Mouse (Mus musculus) kidney, embryonic 14.5 days (tissue): ENCODE data around the gene Thap3. TPM values are rescaled to one million over a fixed set of nuclear protein-coding genes. Genes with fewer than 3 reads are reported as not detected.

Experiments used
- ATAC-seq: fragments of 200-750 bp; cut with Nextera tagmentation; 2 replicates; pipeline ENCODE4 v1.8.0; 2017; ENCODE audit warnings: moderate number of reproducible peaks, mild to moderate bottlenecking, moderate TSS enrichment, moderate library complexity; ENCODE audit not compliant: low FRiP score, low TSS enrichment
- H3K27ac ChIP-seq: fragments of 300-500 bp; sonication (generic); 2 replicates; pipeline ENCODE4 v1.5.1; 2014; ENCODE audit warnings: low read depth, mild to moderate bottlenecking, low read length, moderate library complexity, mixed read lengths
- H3K27me3 ChIP-seq: fragments of 300-500 bp; sonication (generic); 2 replicates; pipeline ENCODE4 v1.6.1; 2014; ENCODE audit warnings: mild to moderate bottlenecking, low read length; ENCODE audit not compliant: control insufficient read depth, insufficient read depth
- H3K36me3 ChIP-seq: fragments of 300-500 bp; sonication (generic); 2 replicates; pipeline ENCODE4 v1.6.1; 2014; ENCODE audit warnings: low read length, mixed read lengths; ENCODE audit not compliant: control insufficient read depth, insufficient read depth
- H3K4me1 ChIP-seq: fragments of 300-500 bp; sonication (generic); 2 replicates; pipeline ENCODE4 v1.6.1; 2014; ENCODE audit warnings: low read length, mixed read lengths; ENCODE audit not compliant: control insufficient read depth, insufficient read depth
- H3K4me2 ChIP-seq: fragments of 300-500 bp; sonication (generic); replicated peaks from 2 replicates; pipeline ENCODE4 v1.6.1; 2014; ENCODE audit warnings: low read depth, mild to moderate bottlenecking, low read length
- H3K4me3 ChIP-seq: fragments of 300-500 bp; sonication (generic); 2 replicates; pipeline ENCODE4 v1.5.1; 2014; ENCODE audit warnings: mild to moderate bottlenecking, low read length
- H3K9ac ChIP-seq: fragments of 300-500 bp; sonication (generic); 2 replicates; pipeline ENCODE4 v1.6.1; 2014; ENCODE audit warnings: low read depth, mild to moderate bottlenecking, low read length, moderate library complexity
- H3K9me3 ChIP-seq: fragments of 300-500 bp; sonication (generic); 2 replicates; pipeline ENCODE4 v1.6.1; 2016; ENCODE audit warnings: low read length; ENCODE audit not compliant: control insufficient read depth
- WGBS: fragments of 180-500 bp; shearing (Covaris S2); extraction: QIAGEN DNeasy Blood & Tissue Kit; methylation state at CpG from one replicate; pipeline ENCODE4 v1.1.7; 2014; 5-methylcytosine and 5-hydroxymethylcytosine counted together
- polyA plus RNA-seq: library from polyadenylated mRNA; unstranded; fragments of >200 nt; fragmentation: Nextera tagmentation; extraction: Ambion mirVana; gene quantifications from 2 replicates; pipeline ENCODE4 v1.2.1, GENCODE M21; 2014

Gene Thap3
- polyA plus RNA-seq, 1 experiment from 2014 or later, result 29.2 TPM

DNA sequence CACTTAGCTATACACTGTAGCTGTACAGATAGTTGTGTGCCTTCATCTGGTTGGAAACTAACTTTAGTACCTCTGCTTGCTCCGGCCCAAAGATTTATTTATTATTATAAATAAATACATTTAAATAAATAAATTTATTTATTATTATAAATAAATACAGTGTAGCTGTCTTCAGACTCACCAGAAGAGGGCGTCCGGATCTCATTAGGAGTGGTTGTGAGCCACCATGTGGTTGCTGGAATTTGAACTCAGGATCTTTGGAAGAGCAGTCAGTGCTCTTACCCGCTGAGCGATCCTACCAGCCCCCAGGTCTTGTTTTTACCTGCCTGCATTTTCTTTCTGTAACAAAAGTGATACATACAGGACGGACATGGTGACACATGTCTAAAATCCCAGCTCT lies 17.3 kb upstream of the Thap3 start:
- H3K9me3 ChIP-seq, result no peaks in the 10 kb centered on the region
- ATAC-seq, result no peak
- no peaks in the 10 kb centered on the region for H3K36me3 ChIP-seq
- H3K27ac ChIP-seq, result no peak overlapping the region
- no peak overlapping the region for H3K9ac ChIP-seq
- H3K27me3 ChIP-seq, result no peaks in the 10 kb centered on the region
- no peak overlapping the region for H3K4me3 ChIP-seq
- peaks cover 26% of the 10 kb centered on the region for H3K4me1 ChIP-seq
- H3K4me2 ChIP-seq, result no peak overlapping the region
- 77% methylated on average over 6 of the region's 6 CpGs for WGBS

DNA sequence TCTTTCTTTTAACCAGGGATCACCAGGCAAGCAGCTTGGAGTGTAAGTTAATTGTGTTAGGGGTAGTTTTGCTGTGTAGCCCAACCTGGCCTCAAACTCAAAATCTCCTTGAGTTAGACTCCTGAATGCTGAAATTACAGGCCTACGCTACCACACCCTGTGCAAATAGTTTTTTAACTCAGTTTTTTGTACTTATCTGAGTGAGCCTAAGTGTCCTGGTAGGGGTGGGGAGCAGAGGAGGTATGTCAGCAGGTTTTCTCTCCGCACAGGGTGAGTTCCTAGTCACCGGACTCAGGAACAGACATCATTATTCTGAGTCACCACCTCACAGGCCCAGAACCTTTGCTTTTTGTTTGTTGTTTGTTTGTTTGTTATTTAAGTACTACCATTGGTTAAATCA lies 13.3 kb upstream of the Thap3 start:
- H3K27me3 ChIP-seq, result no peaks in the 10 kb centered on the region
- WGBS, result 99% methylated on average over 3 of the region's 3 CpGs
- no peaks in the 10 kb centered on the region for H3K36me3 ChIP-seq
- no peaks in the 10 kb centered on the region for H3K9me3 ChIP-seq
- H3K27ac ChIP-seq, result no peak overlapping the region
- no peak overlapping the region for H3K4me3 ChIP-seq
- H3K4me2 ChIP-seq, result no peak overlapping the region
- H3K9ac ChIP-seq, result no peak overlapping the region
- peaks cover 10% of the 10 kb centered on the region; the same call in 1 of the 2 replicates for H3K4me1 ChIP-seq
- ATAC-seq, result no peak

DNA sequence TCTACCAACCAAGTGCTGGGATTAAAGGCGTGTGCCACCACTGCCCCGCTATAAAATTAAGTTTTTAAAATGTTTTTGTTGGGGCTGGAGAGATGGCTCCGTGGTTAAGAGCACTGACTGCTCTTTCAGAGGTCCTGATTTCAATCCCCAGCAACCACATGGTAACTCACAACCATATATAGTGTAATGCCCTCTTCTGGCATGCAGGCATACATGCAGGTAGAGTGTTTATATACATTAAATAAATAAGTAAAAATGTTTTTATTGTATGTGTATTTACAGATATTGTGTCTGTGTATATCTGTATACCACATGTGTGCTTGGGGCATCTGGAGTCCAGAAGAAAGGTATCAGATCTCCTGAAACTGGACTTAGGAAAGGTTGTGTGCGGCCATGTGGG lies 12.5 kb upstream of the Thap3 start:
- ATAC-seq, result no peak
- Histone ChIP-seq H3K9ac (no peak overlapping the region), H3K4me2 (no peak overlapping the region), H3K4me3 (no peak overlapping the region), H3K36me3 (no peaks in the 10 kb centered on the region), H3K27ac (no peak overlapping the region), H3K9me3 (no peaks in the 10 kb centered on the region), H3K27me3 (no peaks in the 10 kb centered on the region), H3K4me1 (peaks cover 11% of the 10 kb centered on the region; the same call in 1 of the 2 replicates)
- WGBS, result 69% methylated on average over 4 of the region's 4 CpGs

DNA sequence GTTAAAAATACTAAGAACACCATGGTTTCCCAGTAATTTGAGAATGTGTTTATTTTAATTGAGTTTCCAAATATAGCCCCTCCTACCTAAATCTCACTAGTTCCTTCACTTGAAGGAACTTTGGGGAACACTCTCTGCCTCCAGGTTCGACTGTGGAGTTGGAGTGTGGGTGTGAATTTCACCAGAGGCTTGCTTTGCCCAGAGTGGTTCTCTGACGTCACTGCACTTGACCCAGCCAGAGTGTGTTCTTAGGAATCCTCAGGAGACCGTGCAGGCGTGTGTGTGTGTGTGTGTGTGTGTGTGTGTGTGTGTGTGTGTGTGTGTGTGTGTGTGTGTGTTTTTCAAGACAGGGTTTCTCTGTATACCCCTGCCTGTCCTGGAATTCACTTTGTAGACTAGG lies 12.1 kb upstream of the Thap3 start:
- Histone ChIP-seq H3K4me1 (peaks cover 11% of the 10 kb centered on the region; the same call in 1 of the 2 replicates), H3K4me3 (no peak overlapping the region), H3K9ac (no peak overlapping the region), H3K27ac (no peak overlapping the region), H3K27me3 (no peaks in the 10 kb centered on the region), H3K36me3 (no peaks in the 10 kb centered on the region), H3K4me2 (no peak overlapping the region), H3K9me3 (no peaks in the 10 kb centered on the region)
- ATAC-seq, result no peak
- 17% methylated on average over 4 of the region's 4 CpGs for WGBS

DNA sequence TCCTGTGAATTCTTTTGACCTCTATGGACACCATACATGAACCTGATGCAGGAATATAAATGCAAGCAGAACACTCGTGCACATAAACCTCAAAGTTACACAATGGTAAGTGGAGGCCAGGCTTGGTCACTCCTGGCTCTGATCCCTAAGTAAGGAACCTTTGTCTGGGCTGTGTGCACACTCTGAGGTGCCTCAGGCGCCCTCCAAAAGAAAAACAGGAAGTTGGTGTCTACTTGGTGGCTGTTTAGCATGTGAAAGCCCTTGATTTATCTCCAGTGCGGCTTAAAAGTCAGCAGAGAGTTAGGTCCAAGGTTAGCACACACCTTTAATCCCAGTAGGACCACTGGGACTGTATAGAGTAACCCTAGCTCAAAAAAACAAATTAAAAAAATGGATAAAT lies 10.7 kb upstream of the Thap3 start:
- no peaks in the 10 kb centered on the region for H3K27me3 ChIP-seq
- no peak overlapping the region for H3K4me3 ChIP-seq
- no peaks in the 10 kb centered on the region for H3K9me3 ChIP-seq
- ATAC-seq, result no peak
- H3K27ac ChIP-seq, result no peak overlapping the region
- no peaks in the 10 kb centered on the region for H3K36me3 ChIP-seq
- H3K4me2 ChIP-seq, result no peak overlapping the region
- peaks cover 11% of the 10 kb centered on the region; the same call in 1 of the 2 replicates for H3K4me1 ChIP-seq
- no peak overlapping the region for H3K9ac ChIP-seq
- 55% methylated on average over 3 of the region's 3 CpGs for whole genome bisulfite sequencing

DNA sequence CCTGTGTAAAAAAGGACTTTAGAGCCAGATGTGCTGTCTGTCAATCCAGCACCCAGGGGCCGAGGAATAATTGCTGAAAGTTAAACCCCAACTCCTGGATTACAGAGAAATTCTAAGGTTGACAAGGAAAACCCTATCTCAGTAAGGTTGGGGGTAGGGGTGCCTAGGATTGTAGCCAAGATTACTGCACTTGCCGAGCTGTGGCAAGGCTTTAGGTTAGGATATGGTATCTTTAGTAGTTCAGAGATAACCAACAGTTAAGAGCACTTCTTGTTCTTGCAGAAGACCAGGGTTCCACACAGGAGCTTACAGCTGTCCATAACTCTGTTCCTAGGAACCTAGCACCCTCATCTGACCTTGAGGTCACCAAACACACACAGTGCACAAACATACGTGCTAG lies 8.9 kb upstream of the Thap3 start:
- Histone ChIP-seq H3K4me3 (peak overlapping the region; percentile 99; the same call in 1 of the 2 replicates), H3K4me1 (peaks cover 21% of the 10 kb centered on the region), H3K9ac (peak overlapping the region; percentile 96; the same call in 1 of the 2 replicates), H3K27ac (no peak overlapping the region), H3K4me2 (peak overlapping the region; percentile 70; the same call in 1 of the 2 replicates), H3K36me3 (peaks cover 6% of the 10 kb centered on the region; the same call in 1 of the 2 replicates), H3K9me3 (no peaks in the 10 kb centered on the region), H3K27me3 (no peaks in the 10 kb centered on the region)
- ATAC-seq, result no peak
- whole genome bisulfite sequencing, result 68% methylated on average over 3 of the region's 3 CpGs

DNA sequence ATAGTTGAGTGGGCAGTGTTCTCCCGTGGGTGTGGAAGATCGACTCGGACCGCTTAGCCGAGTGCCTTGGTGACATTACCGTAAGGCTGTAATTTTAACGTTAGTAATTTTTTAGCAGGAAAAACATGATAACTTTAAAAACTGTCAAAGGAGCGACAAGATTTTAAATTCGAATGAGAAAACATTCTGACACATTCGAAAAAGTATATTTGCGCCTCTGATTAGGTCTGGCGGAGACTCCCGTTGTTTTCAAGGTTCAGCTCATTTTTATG lies 8.1 kb upstream of the Thap3 start:
- Histone ChIP-seq H3K4me2 (peak overlapping the region; percentile 70), H3K9me3 (no peaks in the 10 kb centered on the region), H3K4me1 (peaks cover 21% of the 10 kb centered on the region), H3K27me3 (no peaks in the 10 kb centered on the region), H3K27ac (peak overlapping the region; percentile 82), H3K4me3 (peak overlapping the region; percentile 99), H3K36me3 (peaks cover 14% of the 10 kb centered on the region), H3K9ac (peak overlapping the region; percentile 96)
- 3% methylated on average over 13 of the region's 13 CpGs for WGBS
- no peak for ATAC-seq

DNA sequence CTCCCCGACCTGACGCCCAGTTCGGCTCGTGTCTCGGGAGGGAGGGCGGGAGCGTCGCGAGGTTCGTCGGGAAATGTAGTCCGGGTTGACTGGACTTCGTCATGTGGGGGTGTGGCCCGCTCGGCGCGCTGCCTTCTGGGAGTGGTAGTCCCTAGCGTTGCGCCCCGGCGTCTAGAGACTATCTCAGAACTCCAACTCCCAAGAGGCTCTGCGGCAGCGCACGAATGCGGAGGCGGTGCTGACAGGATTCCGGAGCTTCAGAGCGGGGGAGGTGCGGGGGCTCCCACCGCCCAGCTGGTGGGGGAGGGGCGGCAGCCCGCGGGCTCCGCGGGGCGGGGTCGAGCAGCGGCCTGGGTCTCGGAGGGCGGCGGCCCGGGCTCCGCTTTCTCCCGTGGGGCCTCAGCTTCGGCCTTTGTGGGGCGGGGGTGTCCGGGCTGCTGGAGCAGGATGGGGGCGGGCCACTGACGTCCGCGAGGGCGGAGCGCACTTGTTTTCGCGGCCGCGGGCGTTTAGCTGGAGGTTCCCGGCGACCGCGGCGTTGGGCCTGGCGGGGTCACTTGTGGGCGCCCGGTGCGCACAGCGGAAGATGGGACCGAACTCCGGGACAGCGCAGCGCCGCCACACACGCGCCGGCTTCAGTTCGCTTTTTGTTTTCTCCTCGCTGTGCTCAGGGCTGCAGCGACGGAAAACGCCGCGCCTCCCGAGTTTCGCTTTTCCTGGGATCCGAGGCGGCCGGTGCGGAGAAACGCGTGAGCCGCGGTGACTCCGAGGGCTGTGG lies 7.6 kb upstream of the Thap3 start, which contains the start of gene Phf13:
Gene Phf13, minus strand, starts transcription at position 86 of the 778 bp plus-strand sequence.
- under 1% methylated on average over 92 of the region's 94 CpGs for WGBS
- ATAC-seq, result peak; percentile 96

DNA sequence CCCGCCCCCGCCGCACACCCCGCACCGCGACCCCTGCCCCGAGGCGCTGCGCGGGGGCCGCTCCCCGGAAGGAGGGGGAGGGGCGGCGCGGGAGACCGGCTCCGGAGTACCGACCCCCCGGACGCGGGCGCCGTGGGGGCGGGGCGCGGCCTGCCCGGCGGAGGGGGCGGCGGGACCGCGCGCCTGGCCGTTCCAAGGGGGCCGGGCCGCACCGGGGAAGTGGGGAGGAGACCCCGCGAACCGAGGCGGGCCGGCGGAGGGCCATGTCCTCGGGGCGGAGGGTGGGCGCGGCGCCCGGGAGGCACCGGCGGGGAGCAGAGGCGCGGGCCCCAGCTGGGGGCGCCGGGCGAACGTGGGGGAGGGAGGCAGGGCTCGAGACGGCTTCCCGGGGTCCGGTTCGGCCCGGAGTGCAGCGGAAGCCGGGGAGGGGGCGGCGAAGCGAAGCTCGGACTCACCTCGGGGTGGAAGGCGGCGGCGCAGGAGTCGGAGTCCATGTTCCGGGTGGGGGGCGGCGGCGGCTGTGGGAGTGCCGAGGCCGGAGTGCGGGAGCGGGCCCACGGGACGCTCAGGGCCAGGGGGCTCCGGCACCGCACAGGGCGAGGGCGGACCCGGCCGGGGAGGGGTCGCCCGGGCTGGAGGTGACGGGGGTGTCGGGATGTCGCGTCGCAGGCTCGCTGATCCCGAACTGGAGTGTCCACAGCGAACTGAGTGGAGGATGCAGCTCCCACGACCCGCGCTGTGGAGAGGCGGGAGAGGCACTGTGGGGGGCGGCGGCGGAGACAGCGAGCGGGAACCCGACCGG lies 6.8 kb upstream of the Thap3 start:
- Histone ChIP-seq H3K36me3 (peaks cover 27% of the 10 kb centered on the region), H3K9ac (peak overlapping the region; percentile 96), H3K4me2 (peak overlapping the region; percentile 87), H3K27me3 (no peaks in the 10 kb centered on the region), H3K27ac (peak overlapping the region; percentile 93), H3K4me1 (peaks cover 18% of the 10 kb centered on the region), H3K4me3 (peak overlapping the region; percentile 99), H3K9me3 (no peaks in the 10 kb centered on the region)
- peak; percentile 56; the same call in 1 of the 2 replicates for ATAC-seq
- under 1% methylated on average over 85 of the region's 111 CpGs for WGBS

More for the DNA sequence above, 7.6 kb upstream of the Thap3 start, which contains the start of gene Phf13:
- peak within 1 kb of the TSS; percentile 99 for H3K4me3 ChIP-seq
- H3K9ac ChIP-seq, result peak within 1 kb of the TSS; percentile 96
- H3K4me1 ChIP-seq, result peaks cover 21% of the 10 kb centered on the region
- peak within 1 kb of the TSS; percentile 93 for H3K27ac ChIP-seq
- H3K27me3 ChIP-seq, result no peaks in the 10 kb centered on the region
- peaks cover 19% of the 10 kb centered on the region for H3K36me3 ChIP-seq
- H3K4me2 ChIP-seq, result peak within 1 kb of the TSS; percentile 87
- H3K9me3 ChIP-seq, result no peaks in the 10 kb centered on the region
